Mouse (Mus musculus) megakaryocyte, embryonic 14.5 days (primary cell): Measurements from ENCODE around the gene Fndc11. TPM values are rescaled to one million over a fixed set of nuclear protein-coding genes. Genes with fewer than 3 reads are reported as not detected.

Source experiments
- H3K27me3 ChIP-seq: replicated peaks from 2 replicates; pipeline ENCODE3; 2012; ENCODE audit warnings: inconsistent platforms
- H3K36me3 ChIP-seq: replicated peaks from 2 replicates; pipeline ENCODE3; 2012; ENCODE audit warnings: low read length, inconsistent platforms, mixed read lengths
- H3K4me1 ChIP-seq: 2 replicates; pipeline ENCODE4 v1.6.1; 2012; ENCODE audit warnings: inconsistent platforms
- H3K4me3 ChIP-seq: replicated peaks from 2 replicates; pipeline ENCODE3; 2012; ENCODE audit warnings: moderate library complexity, mild to moderate bottlenecking, inconsistent platforms
- H3K9me3 ChIP-seq: 2 replicates; pipeline ENCODE4 v1.6.1; 2012; ENCODE audit warnings: inconsistent platforms
- FLI1 ChIP-seq: IDR thresholded peaks from 2 replicates; pipeline ENCODE4 v1.6.1; 2012; ENCODE audit warnings: low read length, inconsistent platforms, mixed read lengths
- GATA1 ChIP-seq: IDR thresholded peaks from 3 replicates; pipeline ENCODE4 v1.6.1; 2012; ENCODE audit warnings: mixed read lengths, low read length, inconsistent platforms, borderline replicate concordance
- polyA plus RNA-seq: library from polyadenylated mRNA; stranded (reverse); fragments of >175 nt; gene quantifications from 2 replicates; pipeline ENCODE4 v1.2.3, GENCODE M21; 2012; ENCODE audit warnings: low replicate concordance; ENCODE audit not compliant: insufficient read depth

The Fndc11 gene
- polyA plus RNA-seq, 1 experiment, result not detected

DNA sequence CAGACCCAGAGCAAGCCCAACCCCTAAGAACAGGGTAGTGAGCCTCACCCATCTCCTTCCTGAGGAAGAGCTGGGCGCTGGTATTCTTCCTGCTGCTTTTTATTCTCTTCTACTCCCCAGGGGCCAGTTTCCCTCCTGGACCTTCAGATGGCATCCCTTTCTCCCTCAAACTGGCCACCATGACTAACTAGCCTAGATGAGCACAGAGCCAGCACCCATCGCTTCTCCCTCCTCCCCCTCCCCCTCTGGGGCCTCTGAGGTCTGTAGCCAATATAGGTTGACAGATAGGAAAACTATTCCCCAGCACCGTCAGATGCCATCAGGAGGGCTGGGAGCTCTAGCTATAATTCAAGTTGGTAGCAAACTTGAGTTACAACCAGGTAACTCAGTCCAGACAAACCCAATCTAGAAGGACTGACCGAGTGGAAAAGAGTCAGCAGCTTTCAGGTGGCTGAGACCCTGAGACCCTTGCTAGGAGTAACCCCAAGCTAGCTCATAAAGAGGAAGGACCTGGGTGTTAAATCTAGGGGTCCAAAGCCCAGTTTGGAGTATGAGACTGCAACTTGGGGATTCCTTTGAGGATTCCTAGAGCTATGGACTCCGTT, 830 bp upstream of the Fndc11 start:
- Histone ChIP-seq H3K36me3 (no peaks in the 10 kb centered on the region), H3K4me1 (peaks cover 25% of the 10 kb centered on the region), H3K27me3 (peaks cover 59% of the 10 kb centered on the region), H3K4me3 (peak overlapping the region; percentile 89), H3K9me3 (no peaks in the 10 kb centered on the region)
- TF ChIP-seq FLI1 (no peak), GATA1 (no peak)

GRCm38 (mm10) chr2:181220361-181220760, 548 bp downstream of the Fndc11 start:
- no peak for TF ChIP-seq GATA1
- TF ChIP-seq FLI1, result no peak
- Histone ChIP-seq H3K4me3 (peak overlapping the region; percentile 89), H3K4me1 (peaks cover 22% of the 10 kb centered on the region), H3K36me3 (no peaks in the 10 kb centered on the region), H3K9me3 (no peaks in the 10 kb centered on the region), H3K27me3 (peaks cover 49% of the 10 kb centered on the region)

DNA sequence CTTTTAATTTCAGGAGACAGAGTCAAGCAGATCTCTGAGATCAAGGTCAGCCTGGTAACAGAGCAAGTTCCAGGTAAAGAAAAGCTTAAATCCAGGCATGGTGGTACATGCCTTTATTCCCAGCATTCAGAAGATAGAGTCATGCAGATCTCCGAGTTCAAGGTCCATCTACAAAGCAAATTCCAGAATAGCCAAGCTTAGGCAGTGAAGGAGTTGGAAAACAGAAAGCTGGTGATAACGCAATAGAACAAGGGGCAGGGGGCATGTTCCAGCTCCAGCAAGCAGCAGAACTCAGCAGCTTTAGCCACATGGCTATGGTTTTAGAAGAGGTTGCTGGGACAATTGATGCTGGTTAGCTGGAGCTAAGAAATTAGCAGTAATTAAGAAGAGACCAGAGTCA, 5.2 kb downstream of the Fndc11 start:
- TF ChIP-seq GATA1, result no peak
- no peak for TF ChIP-seq FLI1
- no peaks in the 10 kb centered on the region for H3K9me3 ChIP-seq
- H3K36me3 ChIP-seq, result peaks cover 40% of the 10 kb centered on the region
- H3K27me3 ChIP-seq, result peaks cover 38% of the 10 kb centered on the region
- peaks cover 12% of the 10 kb centered on the region for H3K4me1 ChIP-seq
- no peak overlapping the region for H3K4me3 ChIP-seq

DNA sequence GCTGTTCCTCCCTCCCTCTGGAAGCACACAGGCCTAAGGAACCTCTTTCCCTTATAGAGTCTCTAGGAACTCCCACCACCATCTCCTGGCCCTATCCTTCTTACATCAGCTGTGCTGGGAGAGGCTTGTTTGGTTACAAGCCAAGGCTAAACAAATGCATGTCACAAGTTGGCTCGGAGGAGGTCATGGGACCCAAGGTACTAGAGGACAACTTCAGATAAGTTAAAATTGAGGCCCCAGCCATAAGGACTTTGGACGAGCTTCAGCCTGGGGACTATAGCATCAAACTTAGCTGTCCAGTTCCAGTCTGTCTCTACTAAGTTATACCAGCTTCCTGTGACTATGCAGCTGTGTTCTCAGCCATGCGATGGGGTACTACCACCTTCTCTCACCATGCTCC, 7.3 kb downstream of the Fndc11 start:
- TF ChIP-seq GATA1 (no peak), FLI1 (no peak)
- H3K9me3 ChIP-seq, result no peaks in the 10 kb centered on the region
- peaks cover 17% of the 10 kb centered on the region for H3K27me3 ChIP-seq
- H3K36me3 ChIP-seq, result peaks cover 60% of the 10 kb centered on the region
- peaks cover 6% of the 10 kb centered on the region for H3K4me1 ChIP-seq
- no peak overlapping the region for H3K4me3 ChIP-seq

GRCm38 (mm10) chr2:181228335-181228734, 8.5 kb downstream of the Fndc11 start:
- TF ChIP-seq GATA1 (no peak), FLI1 (no peak)
- peaks cover 73% of the 10 kb centered on the region for H3K36me3 ChIP-seq
- H3K4me1 ChIP-seq, result peaks cover 6% of the 10 kb centered on the region
- peaks cover 5% of the 10 kb centered on the region for H3K27me3 ChIP-seq
- H3K9me3 ChIP-seq, result no peaks in the 10 kb centered on the region
- no peak overlapping the region for H3K4me3 ChIP-seq

DNA sequence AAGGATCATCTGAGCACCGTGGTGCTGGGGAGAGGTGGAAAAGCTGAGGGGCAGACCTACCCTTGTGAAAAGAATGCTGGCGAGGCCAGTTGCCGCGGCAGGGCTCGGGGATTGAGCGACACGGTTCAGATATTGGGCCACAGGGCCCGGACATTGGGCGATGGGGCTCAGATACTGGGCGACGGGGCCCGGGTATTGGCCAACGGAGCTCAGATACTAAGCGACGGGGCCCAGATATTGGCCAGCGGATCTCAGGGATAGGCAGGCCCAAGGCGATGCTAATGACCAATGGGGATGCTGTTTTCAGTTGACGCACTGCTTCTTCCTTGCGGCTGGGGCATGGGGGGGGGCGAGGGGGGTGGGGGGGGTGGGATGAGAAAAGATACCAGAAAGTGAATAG, 11.4 kb downstream of the Fndc11 start:
- Histone ChIP-seq H3K4me3 (no peak overlapping the region), H3K4me1 (peaks cover 10% of the 10 kb centered on the region), H3K36me3 (peaks cover 98% of the 10 kb centered on the region), H3K27me3 (no peaks in the 10 kb centered on the region), H3K9me3 (no peaks in the 10 kb centered on the region)
- TF ChIP-seq GATA1 (no peak), FLI1 (no peak)

DNA sequence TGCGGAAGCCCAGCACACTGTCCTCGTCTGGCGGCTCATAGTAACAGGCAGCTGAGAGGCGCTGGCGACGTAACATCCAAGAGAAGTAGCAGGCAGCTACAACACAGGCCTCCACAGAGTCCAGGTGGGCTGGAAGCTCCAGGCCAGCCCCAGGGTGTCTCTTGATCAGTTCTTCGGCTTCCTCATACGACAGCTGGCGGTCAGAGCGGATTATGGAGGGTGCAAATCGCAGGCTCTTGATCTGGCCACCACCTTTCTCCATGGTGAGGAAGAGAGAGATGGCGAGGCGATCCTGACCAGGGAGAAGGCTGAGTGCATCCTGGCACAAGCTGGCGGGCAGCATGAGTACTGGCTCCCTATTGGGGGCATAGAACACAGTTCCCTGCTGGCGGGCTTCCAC, 13.6 kb downstream of the Fndc11 start:
- H3K4me1 ChIP-seq, result peaks cover 20% of the 10 kb centered on the region
- no peak overlapping the region for H3K4me3 ChIP-seq

DNA sequence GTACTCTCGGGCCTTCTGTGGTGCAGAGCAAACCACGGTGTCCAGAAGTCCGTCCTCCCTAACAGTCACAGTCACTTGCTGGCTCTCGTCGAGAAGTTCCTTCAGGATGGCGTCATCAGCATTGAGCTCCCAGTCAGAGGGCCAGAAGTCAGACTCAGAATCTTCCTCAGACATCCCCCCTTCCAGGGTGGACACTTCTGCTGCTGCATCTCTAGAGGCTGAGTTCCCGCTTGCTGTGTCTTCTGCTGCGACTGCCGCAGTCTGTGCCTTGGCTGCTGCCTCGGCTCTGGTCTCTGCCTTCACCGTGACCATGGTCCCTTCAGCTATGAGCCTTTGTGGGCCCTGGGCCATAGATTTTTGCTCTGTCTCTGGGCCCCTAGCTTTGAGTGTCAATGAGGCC, 14.9 kb downstream of the Fndc11 start:
- Histone ChIP-seq H3K4me1 (peaks cover 24% of the 10 kb centered on the region), H3K9me3 (no peaks in the 10 kb centered on the region), H3K36me3 (peaks cover 97% of the 10 kb centered on the region), H3K27me3 (no peaks in the 10 kb centered on the region), H3K4me3 (no peak overlapping the region)
- TF ChIP-seq GATA1 (no peak), FLI1 (no peak)

More for the DNA sequence above, 13.6 kb downstream of the Fndc11 start:
- Histone ChIP-seq H3K36me3 (peaks cover 98% of the 10 kb centered on the region), H3K9me3 (no peaks in the 10 kb centered on the region), H3K27me3 (no peaks in the 10 kb centered on the region)
- TF ChIP-seq FLI1 (no peak), GATA1 (no peak)

GRCm38 (mm10) chr2:181235681-181236566, 16.1 kb downstream of the Fndc11 start:
- peaks cover 97% of the 10 kb centered on the region for H3K36me3 ChIP-seq
- TF ChIP-seq FLI1 (no peak), GATA1 (no peak)
- H3K9me3 ChIP-seq, result no peaks in the 10 kb centered on the region
- no peaks in the 10 kb centered on the region for H3K27me3 ChIP-seq
- H3K4me3 ChIP-seq, result peak overlapping the region; percentile 23
- peaks cover 36% of the 10 kb centered on the region for H3K4me1 ChIP-seq
